Mouse (Mus musculus): Measurements from ENCODE around the gene Myo7a.
A peak's percentile ranks its signal among the peaks of the same experiment; 100 is the strongest.

Myo7a gene

GRCm38 (mm10) chr7:98119179-98119960 is at the start of gene Myo7a:
TSS of gene Myo7a (minus strand) at chr7:98119524.
- DNase-seq = no peak

GRCm38 (mm10) chr7:98164999-98165528 is 45.7 kb upstream of the Myo7a start:
- no peak for DNase-seq

GRCm38 (mm10) chr7:98164382-98164998 is 45.2 kb upstream of the Myo7a start:
- DNase-seq = no peak

GRCm38 (mm10) chr7:98163700-98164099 is 44.4 kb upstream of the Myo7a start:
- DNase-seq = no peak

GRCm38 (mm10) chr7:98162239-98162638 is 42.9 kb upstream of the Myo7a start:
- no peak for DNase-seq

GRCm38 (mm10) chr7:98160041-98160740 is 40.9 kb upstream of the Myo7a start:
- no peak for DNase-seq

GRCm38 (mm10) chr7:98158481-98158880 is 39.2 kb upstream of the Myo7a start:
- DNase-seq = no peak

- DNase-seq = no peak
Observed at GRCm38 (mm10) chr7:98157636-98158332, 38.5 kb upstream of the Myo7a start.

GRCm38 (mm10) chr7:98156280-98156665 is 36.9 kb upstream of the Myo7a start:
- no peak for DNase-seq

- peak; percentile 75 to 87 for DNase-seq
Observed at GRCm38 (mm10) chr7:98155546-98156279, 36.4 kb upstream of the Myo7a start.

GRCm38 (mm10) chr7:98153892-98154291 is 34.6 kb upstream of the Myo7a start:
- no peak for DNase-seq

GRCm38 (mm10) chr7:98153345-98153744 is 34.0 kb upstream of the Myo7a start:
- no peak for DNase-seq

GRCm38 (mm10) chr7:98152400-98152799 is 33.1 kb upstream of the Myo7a start:
- DNase-seq = no peak

- DNase-seq = no peak
Observed at GRCm38 (mm10) chr7:98150525-98150924, 31.2 kb upstream of the Myo7a start.

- no peak for DNase-seq
Observed at GRCm38 (mm10) chr7:98149802-98150201, 30.5 kb upstream of the Myo7a start.

- DNase-seq = no peak
Observed at GRCm38 (mm10) chr7:98148721-98149407, 29.5 kb upstream of the Myo7a start.

- no peak for DNase-seq
Observed at GRCm38 (mm10) chr7:98147766-98148165, 28.4 kb upstream of the Myo7a start.

GRCm38 (mm10) chr7:98146447-98146845 is 27.1 kb upstream of the Myo7a start:
- DNase-seq = no peak

GRCm38 (mm10) chr7:98145842-98146446 is 26.6 kb upstream of the Myo7a start:
- no peak for DNase-seq

GRCm38 (mm10) chr7:98145402-98145801 is 26.1 kb upstream of the Myo7a start, which contains the start of gene Omp:
TSS of gene Omp (minus strand) at chr7:98145502.
- DNase-seq = no peak

GRCm38 (mm10) chr7:98142648-98143047 is 23.3 kb upstream of the Myo7a start:
- no peak for DNase-seq

Measured in cerebellum, postnatal 25 days (tissue).